ENCODE assay signal across 25 mouse cellular contexts in genomic region chr6:103374956-103375355, GRCm38 (mm10).
A peak's percentile ranks its signal among the peaks of the same experiment; 100 is the strongest.
DNase-seq lines count a peak whose midpoint lies in the region; ATAC-seq and TF ChIP-seq lines count a peak whose summit lies in the region.
"Had no signal": no experiment of that assay in that cellular context is flagged by ENCODE, and none has a peak within 500 bp of the region (broad histone marks: within the 10 kb centered on the region; RNA-seq: fewer than 3 reads in every experiment).

No protein-coding gene starts in this region.

- no peaks in the 10 kb centered on the region for H3K9me3 ChIP-seq in embryonic facial prominence, embryonic 14.5 days (ENCODE audit: control insufficient read depth, low read length)
- no peaks in the 10 kb centered on the region for H3K9me3 ChIP-seq in embryonic facial prominence, embryonic 10.5 days
- H3K9me3 ChIP-seq: embryonic facial prominence, embryonic 15.5 days; forebrain, embryonic 12.5 days; forebrain, embryonic 15.5 days; heart, embryonic 10.5 days; heart, embryonic 13.5 days had no signal

- no peak for TF ChIP-seq POLR2A in testis, adult 2 months (IDR thresholded peaks at IDR 0.05; ENCODE audit: control insufficient read depth, low read depth, low read length)

- TF ChIP-seq CTCF in testis, adult 2 months (IDR thresholded peaks at IDR 0.05; ENCODE audit: control insufficient read depth, insufficient read depth, insufficient replicate concordance, low read depth, low read length): no peak

- DNase-seq in embryonic facial prominence, embryonic 14.5 days (ENCODE audit: low spot score): peak; percentile 57
- no peak for DNase-seq in embryonic facial prominence, embryonic 10.5 days (ENCODE audit: low spot score)
- DNase-seq in testis, postnatal 14 days (ENCODE audit: low spot score): no peak
- peak; percentile 44 for DNase-seq in Muller cell, postnatal 12 days (ENCODE audit: inconsistent ontology term)
- peak; percentile 76 for DNase-seq in fat pad, adult 2 months (ENCODE audit: extremely low read depth, low read depth, low spot score)
- DNase-seq in embryo, embryonic 11 days: no peak
- DNase-seq in right cerebral cortex, postnatal 4 days: no peak
- DNase-seq: adrenal gland, postnatal 10 days; adrenal gland, postnatal 36 days; cerebellum, adult 11 months; cerebellum, adult 2 months; cerebellum, adult 9-11 months; cerebellum, postnatal 25 days; gastrocnemius, postnatal 25 days; heart, adult 2 months; heart, postnatal 14 days; heart, postnatal 4 days had no signal

- H3K4me3 ChIP-seq in embryonic facial prominence, embryonic 14.5 days (ENCODE audit: low read depth, low read length): no peak overlapping the region
- H3K4me3 ChIP-seq in embryonic facial prominence, embryonic 10.5 days: no peak overlapping the region
- H3K4me3 ChIP-seq in testis, adult 2 months (ENCODE audit: control insufficient read depth, low read depth, low read length): peak overlapping the region; percentile 32; the same call in 1 of the 2 replicates
- H3K4me3 ChIP-seq: embryonic facial prominence, embryonic 15.5 days; forebrain, embryonic 12.5 days; forebrain, embryonic 15.5 days; heart, adult 2 months; heart, embryonic 10.5 days; heart, embryonic 13.5 days had no signal

- no peak overlapping the region for H3K4me2 ChIP-seq in embryonic facial prominence, embryonic 14.5 days (ENCODE audit: low read depth, low read length)
- H3K4me2 ChIP-seq: embryonic facial prominence, embryonic 15.5 days; forebrain, embryonic 12.5 days; forebrain, embryonic 15.5 days; heart, embryonic 13.5 days; hindbrain, embryonic 14.5 days had no signal

- 76% methylated on average over 7 of the region's 7 CpGs for WGBS in embryonic facial prominence, embryonic 14.5 days
- WGBS in embryonic facial prominence, embryonic 10.5 days: 79% methylated on average over 7 of the region's 7 CpGs

- no peaks in the 10 kb centered on the region for H3K27me3 ChIP-seq in embryonic facial prominence, embryonic 14.5 days (replicated peaks; ENCODE audit: control insufficient read depth, insufficient read depth, low read length)
- no peaks in the 10 kb centered on the region for H3K27me3 ChIP-seq in embryonic facial prominence, embryonic 10.5 days (replicated peaks; ENCODE audit: low read depth, poor library complexity, severe bottlenecking)
- H3K27me3 ChIP-seq in testis, adult 2 months (ENCODE audit: control insufficient read depth, insufficient read depth, low read length): no peaks in the 10 kb centered on the region
- H3K27me3 ChIP-seq: embryonic facial prominence, embryonic 15.5 days; forebrain, embryonic 12.5 days; forebrain, embryonic 15.5 days; heart, embryonic 13.5 days; Patski had no signal

- H3K9ac ChIP-seq in embryonic facial prominence, embryonic 14.5 days (ENCODE audit: low read depth, low read length): no peak overlapping the region
- H3K9ac ChIP-seq: embryonic facial prominence, embryonic 15.5 days; forebrain, embryonic 12.5 days; forebrain, embryonic 15.5 days; heart, embryonic 13.5 days; hindbrain, embryonic 14.5 days had no signal

- no peaks in the 10 kb centered on the region for H3K4me1 ChIP-seq in embryonic facial prominence, embryonic 14.5 days (ENCODE audit: control insufficient read depth, insufficient read depth, low read length)
- 0 out of 2 replicates have a peak, but pooled peaks cover 3% of the 10 kb centered on the region for H3K4me1 ChIP-seq in embryonic facial prominence, embryonic 10.5 days
- H3K4me1 ChIP-seq in testis, adult 2 months (ENCODE audit: control insufficient read depth, insufficient read depth, low read length): no peaks in the 10 kb centered on the region
- H3K4me1 ChIP-seq: embryonic facial prominence, embryonic 15.5 days; forebrain, embryonic 12.5 days; forebrain, embryonic 15.5 days; heart, embryonic 10.5 days; heart, embryonic 13.5 days had no signal

- H3K36me3 ChIP-seq in embryonic facial prominence, embryonic 14.5 days (ENCODE audit: control insufficient read depth, insufficient read depth, low read length): no peaks in the 10 kb centered on the region
- H3K36me3 ChIP-seq in embryonic facial prominence, embryonic 10.5 days (replicated peaks): no peaks in the 10 kb centered on the region
- H3K36me3 ChIP-seq in testis, adult 2 months (ENCODE audit: control insufficient read depth, insufficient read depth, low read length): no peaks in the 10 kb centered on the region
- H3K36me3 ChIP-seq: embryonic facial prominence, embryonic 15.5 days; forebrain, embryonic 12.5 days; forebrain, embryonic 15.5 days; heart, embryonic 10.5 days; heart, embryonic 13.5 days had no signal

- ATAC-seq in embryonic facial prominence, embryonic 14.5 days (ENCODE audit: low read depth): peak; percentile 38; the same call in 1 of the 2 replicates
- ATAC-seq: forebrain, embryonic 15.5 days; Patski had no signal

- no peak overlapping the region for H3K27ac ChIP-seq in embryonic facial prominence, embryonic 14.5 days (replicated peaks; ENCODE audit: low read depth, low read length)
- no peak overlapping the region for H3K27ac ChIP-seq in embryonic facial prominence, embryonic 10.5 days (replicated peaks)
- H3K27ac ChIP-seq in testis, adult 2 months (ENCODE audit: control insufficient read depth, insufficient read depth, low read depth, low read length): no peak overlapping the region
- H3K27ac ChIP-seq: embryonic facial prominence, embryonic 15.5 days; forebrain, embryonic 12.5 days; forebrain, embryonic 15.5 days; heart, adult 2 months; heart, embryonic 10.5 days; heart, embryonic 13.5 days; hindbrain, embryonic 14.5 days had no signal

Comparison
In these comparisons a context has a peak if more than half of its experiments do, and no peak if none do; other contexts are left out.
1. DNase-seq: peak in embryonic facial prominence, embryonic 14.5 days (single experiment), Muller cell, postnatal 12 days (single experiment) and fat pad, adult 2 months (single experiment); none in embryonic facial prominence, embryonic 10.5 days (single experiment), testis, postnatal 14 days (single experiment), embryo, embryonic 11 days (single experiment) and right cerebral cortex, postnatal 4 days (single experiment).